Mouse (Mus musculus): Measurements from ENCODE around the gene Fcgr4.

GRCm38 (mm10) chr1:171061566-171061965 is 42.8 kb downstream of the Fcgr4 start:
- TF ChIP-seq EP300 (IDR thresholded peaks at IDR 0.05; ENCODE audit: insufficient read depth, low read depth, low read length) (no peak), CTCF (IDR thresholded peaks at IDR 0.05) (no peak)
